Mouse (Mus musculus): ENCODE data around the gene Gbp8.

Gbp8 gene

DNA sequence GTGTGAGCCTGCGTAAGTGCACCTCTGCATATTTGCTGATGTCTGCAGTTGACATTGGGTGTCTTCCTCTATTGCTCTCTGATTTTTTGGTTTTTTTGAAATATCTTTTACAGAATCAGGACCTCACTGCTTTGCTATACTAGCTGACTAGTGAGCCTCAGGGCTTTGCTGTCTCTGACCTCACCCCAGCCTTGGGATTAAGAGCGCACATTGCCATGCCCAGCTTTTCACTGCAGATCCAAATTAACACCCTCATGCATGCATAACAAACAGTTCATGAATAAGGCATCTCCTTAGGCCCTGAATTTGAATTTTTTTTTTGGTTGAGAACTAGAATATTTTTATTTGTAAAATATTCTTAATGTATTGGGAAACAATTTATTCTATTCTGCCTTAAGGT is 84.1 kb downstream of the Gbp8 start:
- no peak for DNase-seq

DNA sequence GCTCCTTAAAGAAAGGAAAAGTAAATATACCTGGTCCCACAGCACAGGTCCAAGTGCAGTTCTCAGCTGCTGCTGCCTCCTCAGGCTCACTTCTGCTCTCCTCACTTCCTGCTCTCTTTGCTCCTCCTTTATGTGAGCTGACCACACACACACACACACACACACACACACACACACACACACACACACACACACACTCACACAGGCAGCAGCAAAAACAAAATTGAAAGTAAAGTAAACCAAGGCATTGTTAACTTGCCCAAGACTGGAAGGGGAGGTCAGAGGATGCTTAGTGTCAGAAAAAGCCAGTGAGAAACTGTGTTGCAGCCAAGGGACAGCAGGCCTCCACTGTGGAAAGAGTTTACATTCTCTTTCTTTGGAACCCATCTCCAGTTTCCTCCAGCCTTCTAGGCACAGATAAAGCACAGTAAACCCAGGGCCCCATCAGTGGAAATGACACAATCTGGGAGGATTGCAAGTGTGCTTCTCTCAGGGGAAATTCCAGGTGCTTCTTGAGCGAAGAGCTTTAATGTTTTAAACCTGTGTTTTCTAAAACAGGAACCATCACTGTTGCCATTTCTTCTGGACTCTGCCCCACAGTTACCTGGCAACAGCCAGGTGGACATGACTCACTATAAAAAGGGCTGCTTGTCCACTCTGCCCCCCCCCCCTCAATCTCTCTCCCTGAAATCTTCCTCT is 85.7 kb downstream of the Gbp8 start:
- DNase-seq = peak; percentile 5

DNA sequence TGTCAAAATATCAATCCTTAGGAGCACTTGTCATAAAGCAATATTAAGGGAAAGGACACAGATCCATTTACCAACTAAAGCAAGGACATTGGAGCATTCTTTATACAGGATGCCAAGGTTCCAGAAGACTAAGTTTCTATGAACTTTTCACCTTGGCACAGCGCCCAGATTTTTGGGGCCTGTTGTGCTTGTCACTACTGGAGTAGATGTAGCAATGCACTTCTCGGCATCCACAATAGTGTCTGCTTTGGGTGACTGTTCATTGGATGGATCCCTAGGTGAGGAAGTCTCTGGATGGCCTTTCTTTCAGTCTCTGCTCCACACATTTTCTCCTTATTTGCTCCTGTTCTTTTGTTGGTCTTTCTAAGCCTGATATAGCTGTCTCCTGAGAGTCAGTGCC is 107.0 kb downstream of the Gbp8 start:
- DNase-seq = no peak

DNA sequence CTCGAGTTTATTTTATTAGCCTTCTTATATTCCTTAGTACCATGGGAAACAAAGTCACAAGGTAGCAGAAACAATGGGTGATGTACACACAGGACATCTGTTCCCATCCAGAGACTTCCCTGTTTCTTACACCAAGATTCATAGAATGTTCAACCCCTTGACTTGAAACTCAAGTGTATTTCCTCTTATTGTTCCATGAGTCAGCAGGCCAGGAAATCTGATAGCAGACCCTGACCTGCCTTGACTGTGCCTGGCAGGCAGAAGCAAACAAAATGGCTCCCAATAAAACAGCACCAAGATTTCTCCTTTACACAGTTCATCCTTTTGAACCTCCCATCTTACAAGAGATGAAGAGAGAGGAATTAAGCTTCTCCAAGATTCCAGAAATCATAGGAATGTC is 126.8 kb downstream of the Gbp8 start:
- no peak for DNase-seq

DNA sequence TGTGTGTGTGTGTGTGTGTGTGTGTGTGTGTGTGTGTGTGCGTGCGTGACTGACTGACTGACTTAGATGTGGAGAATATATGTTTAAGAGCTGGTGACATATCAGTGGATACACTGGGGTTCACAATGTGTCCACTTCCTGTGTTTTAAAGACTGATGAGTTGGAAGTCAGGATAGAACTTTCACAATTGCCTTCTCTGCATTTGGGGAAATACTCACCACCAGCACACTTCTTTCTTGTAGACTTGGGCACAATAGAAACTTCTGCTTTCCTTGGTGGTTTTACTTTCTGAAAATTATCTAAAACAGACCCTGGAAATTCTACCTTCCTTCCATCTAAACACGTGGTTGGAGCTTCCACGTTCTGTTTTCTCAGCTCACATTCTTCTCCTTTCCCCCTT is 127.8 kb downstream of the Gbp8 start:
- no peak for DNase-seq

DNA sequence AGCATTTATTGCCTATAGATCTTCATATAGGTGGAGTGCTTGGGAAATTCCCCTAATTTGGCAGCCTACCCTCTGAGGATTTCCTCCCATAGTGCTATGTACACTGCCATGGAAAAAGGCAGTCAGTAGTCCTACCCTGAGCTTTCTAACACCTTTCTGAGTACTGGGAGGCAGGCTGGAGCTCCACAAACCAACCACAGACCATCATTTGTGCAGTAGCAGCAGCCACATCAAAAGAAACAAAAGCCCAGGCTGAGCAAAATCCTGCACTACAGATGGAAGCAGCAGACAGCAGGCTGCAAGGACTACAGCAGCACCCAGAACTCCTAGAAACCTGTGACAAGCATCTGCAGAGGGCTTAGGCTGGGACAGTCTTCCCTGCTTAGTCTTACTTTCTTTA is 129.0 kb downstream of the Gbp8 start:
- no peak for DNase-seq

DNA sequence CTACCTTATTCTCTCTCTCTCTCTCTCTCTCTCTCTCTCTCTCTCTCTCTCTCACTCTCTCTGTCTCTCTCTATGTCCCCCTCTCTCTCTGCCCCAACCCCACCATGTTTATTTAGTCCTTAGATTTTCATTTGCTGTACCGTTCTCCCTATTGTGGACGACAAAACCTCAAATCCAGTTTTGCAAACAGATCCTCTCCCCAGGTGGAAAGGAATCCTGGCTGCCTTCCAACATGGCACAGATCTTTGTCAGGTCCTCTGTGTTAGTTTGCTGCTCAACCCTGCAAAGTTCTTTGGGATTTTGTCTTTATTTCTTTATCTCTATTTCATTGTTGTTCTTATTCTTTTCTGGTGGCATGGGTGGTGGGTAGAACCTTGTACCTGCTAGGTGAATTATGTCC is 149.9 kb downstream of the Gbp8 start:
- DNase-seq = no peak

DNA sequence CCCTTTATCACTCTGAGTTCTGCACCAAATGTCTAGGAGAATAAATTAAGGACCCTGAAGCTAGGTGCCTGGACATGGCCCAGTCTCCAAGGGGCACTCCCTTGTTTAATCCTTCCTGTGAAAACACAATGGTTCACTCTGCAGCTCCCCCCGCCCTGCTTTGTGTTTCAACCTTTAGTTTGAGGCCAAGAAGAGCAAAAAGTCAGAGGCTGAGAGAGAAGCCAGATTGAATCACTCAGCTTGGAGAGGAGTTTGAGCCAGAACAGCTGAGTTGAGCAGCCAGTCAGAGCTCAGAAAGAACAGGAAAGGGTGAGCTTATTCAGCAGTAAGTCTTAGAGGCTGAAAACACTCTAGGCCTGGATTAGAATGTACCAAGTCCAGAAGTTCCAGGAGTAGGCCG is 151.3 kb downstream of the Gbp8 start:
- DNase-seq = peak; percentile 23

DNA sequence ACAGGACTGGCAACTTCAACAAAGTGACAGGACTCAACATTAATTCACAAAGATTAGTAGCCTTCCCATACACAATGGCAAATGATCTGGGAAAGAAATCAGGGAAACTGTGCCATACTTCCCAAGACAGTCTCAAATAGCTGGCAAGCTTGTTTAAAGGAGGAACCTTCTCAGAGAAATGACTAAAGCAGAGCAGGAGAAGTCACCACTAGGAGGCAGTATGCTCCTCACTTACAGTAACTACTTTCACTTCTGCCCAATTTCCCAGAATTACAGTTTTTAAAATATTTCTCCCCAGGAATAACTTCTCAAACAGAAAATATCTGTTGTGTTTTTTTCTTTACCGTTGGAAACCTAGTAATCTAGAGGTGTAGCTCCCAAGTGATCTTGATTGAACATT is 152.6 kb downstream of the Gbp8 start:
- DNase-seq = peak; percentile 65

DNA sequence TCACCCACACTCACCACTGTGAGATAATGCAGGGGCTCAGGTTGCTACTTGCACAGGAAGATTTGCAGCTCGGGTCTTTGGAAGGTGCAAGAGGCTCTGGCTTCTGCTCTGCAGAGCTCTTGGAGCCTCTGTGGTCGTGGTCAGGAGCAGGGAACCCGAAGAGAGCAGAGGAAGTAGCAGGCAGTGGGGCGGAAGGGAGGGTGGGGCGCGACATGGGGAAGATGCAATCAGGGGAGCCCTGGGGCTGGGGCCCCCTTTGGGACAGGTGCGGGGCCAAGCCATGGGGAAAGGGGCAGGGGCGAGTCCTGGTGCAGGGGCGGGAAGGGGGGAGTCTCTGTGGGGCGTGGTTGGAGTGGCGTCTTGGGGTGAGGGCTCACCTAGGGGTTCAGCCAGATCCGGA is 156.8 kb downstream of the Gbp8 start, which contains the start of gene Abcg3:
Abcg3 (minus strand) TSS at position 184 of the 400 bp plus-strand sequence.
- peak; percentile 14 for DNase-seq

DNA sequence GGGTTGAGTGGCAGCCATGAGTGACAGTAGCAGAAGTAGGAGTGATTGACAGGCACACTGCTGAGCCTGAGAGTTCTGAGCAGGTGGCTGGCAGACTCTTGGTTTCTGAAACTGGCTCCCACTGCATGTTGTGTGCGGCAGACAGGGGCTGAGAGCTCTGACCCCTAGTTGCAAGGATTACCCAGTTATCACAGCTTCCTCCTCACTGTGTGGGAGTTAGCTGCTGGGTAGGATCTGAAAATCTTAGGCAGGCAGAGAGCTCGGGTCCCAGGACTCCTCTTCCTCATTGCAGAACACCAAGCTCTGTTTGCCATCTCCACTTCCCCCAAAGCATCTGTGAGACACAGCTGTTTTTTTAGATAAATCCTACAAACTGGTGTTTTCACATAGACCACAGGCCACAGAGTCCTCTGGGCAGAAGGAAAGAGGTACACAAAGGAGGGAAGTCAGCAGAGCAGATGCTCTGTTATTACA is 160.3 kb downstream of the Gbp8 start:
- no peak for DNase-seq
